Mouse (Mus musculus) CD4-positive, CD25-positive, alpha-beta regulatory T cell (primary cell): Measurements from ENCODE around the gene Olfr1378. TPM values are rescaled to one million over a fixed set of nuclear protein-coding genes. Genes with fewer than 3 reads are reported as not detected.

Experiments
- polyA plus RNA-seq: library from polyadenylated mRNA; unstranded; fragments of 100-300 nt; shearing (Covaris generic); gene quantifications from one replicate; pipeline ENCODE4 v1.2.1, GENCODE M21; 2017

The Olfr1378 gene
- not detected for polyA plus RNA-seq

DNA sequence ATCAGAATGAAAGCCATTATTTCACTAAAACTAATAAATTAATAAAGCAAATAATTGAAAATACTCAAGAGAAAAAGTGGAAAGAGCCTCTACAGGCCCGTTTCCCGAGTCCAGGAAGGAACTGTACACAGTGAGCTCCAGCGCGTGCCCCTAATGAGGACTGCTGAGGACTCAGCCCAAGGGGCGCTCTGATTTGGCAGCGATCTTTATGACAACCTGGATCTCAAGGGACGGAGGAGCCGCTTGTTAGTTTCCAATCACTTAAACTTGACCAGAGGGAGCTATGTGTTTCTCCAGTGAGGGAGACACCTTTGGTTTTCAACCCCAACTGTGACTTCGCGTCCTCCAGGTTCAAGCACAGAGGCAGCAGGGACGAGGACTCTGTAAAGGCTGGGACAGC, at the start of gene Olfr1378:
Gene Olfr1378 (plus strand): TSS at position 301 of the 400 bp plus-strand sequence.

DNA sequence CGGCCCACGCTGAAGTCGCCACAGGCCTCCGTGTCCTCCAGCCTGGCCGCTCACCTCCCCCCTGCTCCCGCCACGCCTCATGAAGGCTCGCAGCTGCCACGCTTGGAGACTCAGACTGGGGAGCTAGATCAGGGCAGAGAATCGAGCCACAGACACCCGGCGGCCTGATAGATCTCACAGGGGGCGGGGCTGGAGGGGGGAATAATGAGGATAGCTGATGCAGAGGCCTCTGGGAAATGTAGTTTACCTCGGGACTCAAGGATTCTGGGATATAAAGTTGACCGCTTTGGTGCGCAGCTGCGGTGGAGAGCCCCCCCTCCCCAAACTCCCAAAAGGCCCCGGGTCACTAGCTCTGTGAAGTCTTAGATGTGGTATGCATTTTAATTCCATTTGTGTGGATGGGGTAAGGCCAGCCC, 34.9 kb upstream of the Olfr1378 start, which contains the start of gene Zfp354b:
Gene Zfp354b (minus strand): TSS at position 183 of the 416 bp plus-strand sequence.

DNA sequence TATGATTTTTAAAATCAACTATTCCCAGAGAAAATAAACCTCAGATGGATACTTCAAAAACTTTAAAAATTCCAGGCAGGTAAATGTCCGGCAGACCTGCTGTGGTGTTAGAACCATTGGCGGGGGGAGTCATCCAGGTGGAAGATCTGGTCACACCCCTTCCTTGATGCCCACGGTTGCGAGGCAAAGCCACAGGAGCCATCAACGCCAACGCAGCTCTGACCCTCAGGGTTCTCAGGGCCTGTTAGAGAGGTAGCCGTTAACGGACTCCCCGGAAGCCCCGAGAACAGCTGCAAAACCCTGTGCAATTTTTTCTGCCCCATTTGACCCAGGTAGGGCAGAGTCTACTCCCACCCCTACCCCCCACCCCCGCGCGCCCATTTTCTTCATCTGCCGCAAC, 22.8 kb upstream of the Olfr1378 start, which contains the start of gene 4933414I15Rik:
Gene 4933414I15Rik (minus strand): TSS at position 260 of the 400 bp plus-strand sequence.

DNA sequence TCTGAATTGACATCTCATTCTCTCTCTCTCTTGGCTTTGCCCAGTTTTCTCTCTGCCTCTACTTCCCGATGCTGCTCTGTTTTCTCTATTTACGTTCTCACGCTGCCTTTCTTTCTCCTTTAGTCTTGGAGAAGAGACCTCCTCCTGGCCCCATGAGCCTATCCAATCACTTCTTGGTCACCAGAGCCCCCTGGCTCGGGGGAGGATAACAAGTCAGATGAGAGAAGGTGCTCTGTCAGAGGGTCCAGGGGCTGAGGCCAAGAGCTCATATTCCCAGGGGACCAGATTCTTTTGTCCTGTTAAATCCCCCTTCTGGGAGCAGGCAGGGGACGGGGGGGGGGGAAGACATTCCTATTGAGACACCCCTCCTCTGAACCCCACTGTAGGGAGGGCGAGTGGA, 12.7 kb upstream of the Olfr1378 start, which contains the start of gene Prop1:
Gene Prop1 (minus strand): TSS at position 101 of the 400 bp plus-strand sequence.

DNA sequence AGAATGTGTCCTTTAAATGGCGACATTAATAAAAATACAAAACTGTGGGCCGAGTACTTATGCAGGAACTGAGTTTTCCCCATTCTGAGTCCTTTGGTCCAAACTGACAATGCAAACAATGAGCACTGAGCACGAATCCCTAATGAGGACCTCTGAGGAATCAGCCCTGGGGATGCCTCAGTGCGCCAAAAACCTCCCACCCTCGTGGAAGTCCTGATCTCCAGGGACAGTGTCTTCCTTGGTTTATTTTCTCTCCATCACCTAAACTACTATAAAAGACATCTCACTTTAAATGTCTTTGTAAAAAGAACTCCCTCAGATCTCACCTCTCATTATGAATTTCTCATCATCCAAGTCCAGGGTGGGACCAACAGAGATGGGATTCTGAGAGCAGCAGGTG, 15.3 kb downstream of the Olfr1378 start, which contains the start of gene Olfr1377:
Gene Olfr1377 (plus strand): TSS at position 301 of the 400 bp plus-strand sequence.

DNA sequence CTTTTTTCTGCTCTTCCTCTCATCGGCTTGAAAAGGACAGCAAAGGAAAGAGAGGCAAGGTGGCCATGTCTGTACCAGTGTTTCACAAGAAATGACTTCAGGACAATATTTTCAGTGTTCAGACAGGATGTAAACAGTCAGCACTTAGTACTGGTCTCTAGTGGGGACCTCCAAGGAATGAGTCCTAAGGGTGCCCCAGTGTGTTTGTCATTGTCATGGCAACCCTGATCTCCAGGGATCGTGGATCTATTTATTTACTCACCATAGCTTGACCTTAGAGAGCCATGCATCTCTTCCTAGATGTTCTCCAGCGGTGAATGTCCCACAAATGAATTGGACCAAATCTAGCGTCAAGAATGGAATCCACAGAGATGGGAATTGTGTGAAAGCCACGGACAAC, 37.0 kb downstream of the Olfr1378 start, which contains the start of gene Olfr51:
Gene Olfr51 (plus strand): TSS at position 301 of the 400 bp plus-strand sequence.

GRCm38 (mm10) chr11:51013936-51014335, 47.6 kb downstream of the Olfr1378 start, which contains the start of gene Olfr54:
Gene Olfr54 (plus strand): TSS chr11:51014236.

Other genes starting within 250 kb of the Olfr1378 start
- gene Zfp354c, start 138.8 kb upstream of the Olfr1378 start, polyA plus RNA-seq, result 3.3 TPM
- 0.14 TPM for gene Zfp879, start 125.0 kb upstream of the Olfr1378 start, polyA plus RNA-seq
- 0.69 TPM for gene Grm6, start 115.8 kb upstream of the Olfr1378 start, polyA plus RNA-seq
- not detected for gene Zfp454, start 78.9 kb upstream of the Olfr1378 start, polyA plus RNA-seq
- 2.0 TPM for gene Zfp2, start 50.4 kb upstream of the Olfr1378 start, polyA plus RNA-seq
- gene Zfp354b, start 34.9 kb upstream of the Olfr1378 start, polyA plus RNA-seq, result not detected
- not detected for gene 4933414I15Rik, start 22.8 kb upstream of the Olfr1378 start, polyA plus RNA-seq
- not detected for gene Prop1, start 12.8 kb upstream of the Olfr1378 start, polyA plus RNA-seq
- gene Olfr1377, start 15.4 kb downstream of the Olfr1378 start, polyA plus RNA-seq, result not detected
- gene Olfr51, start 37.1 kb downstream of the Olfr1378 start, polyA plus RNA-seq, result not detected
- gene Olfr54, start 47.7 kb downstream of the Olfr1378 start, polyA plus RNA-seq, result 0.06 TPM
- not detected for gene Olfr1375, start 81.6 kb downstream of the Olfr1378 start, polyA plus RNA-seq
- gene Zfp354a, start 92.7 kb downstream of the Olfr1378 start, polyA plus RNA-seq, result not detected